Mouse (Mus musculus): Measurements from ENCODE around the gene Wfdc15b.

The Wfdc15b gene

GRCm38 (mm10) chr2:164180124-164180523, 41.3 kb downstream of the Wfdc15b start:
- no peak for DNase-seq (ENCODE audit: low read depth, low spot score)

DNA sequence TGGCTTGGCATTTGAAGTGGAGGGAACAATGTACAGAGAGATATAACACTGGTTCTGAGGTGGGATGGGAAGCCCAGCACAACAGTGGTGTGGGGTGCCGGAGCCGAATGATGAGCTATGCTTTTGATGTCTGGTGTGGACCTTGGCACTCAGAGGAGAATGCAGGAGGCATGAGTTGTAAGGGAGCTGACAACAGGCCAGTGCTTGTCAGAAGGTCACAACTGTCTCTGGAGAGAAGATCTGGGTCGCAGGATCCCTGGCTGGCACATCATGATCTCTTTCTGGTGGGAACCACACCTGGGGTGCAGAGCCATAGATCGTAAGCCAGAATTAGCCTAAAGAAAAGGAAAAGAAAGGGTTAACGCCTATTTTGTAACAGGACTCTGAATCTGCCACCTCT, 43.6 kb downstream of the Wfdc15b start:
- no peak for DNase-seq (ENCODE audit: low read depth, low spot score)

DNA sequence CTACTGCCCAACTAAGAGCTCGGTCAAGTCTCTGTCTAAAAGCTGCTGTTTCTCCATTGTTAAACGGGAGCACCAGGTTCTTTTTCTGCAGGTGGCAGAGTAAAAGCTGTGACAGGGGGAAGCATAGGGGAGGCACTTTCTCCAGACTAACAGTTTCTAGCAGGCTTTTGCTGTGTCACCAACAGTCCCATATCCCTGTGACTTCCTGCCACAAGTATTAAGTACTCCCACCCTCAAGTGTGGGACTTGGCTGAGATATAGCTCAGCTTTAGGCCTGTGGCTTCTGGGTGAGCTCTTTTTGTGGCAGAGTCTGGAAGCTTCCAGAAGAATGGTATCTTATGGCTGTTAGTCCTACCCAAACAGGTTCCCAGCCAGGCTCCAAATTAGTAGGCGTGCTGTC, 45.6 kb downstream of the Wfdc15b start:
- DNase-seq (ENCODE audit: low read depth, low spot score) = no peak

DNA sequence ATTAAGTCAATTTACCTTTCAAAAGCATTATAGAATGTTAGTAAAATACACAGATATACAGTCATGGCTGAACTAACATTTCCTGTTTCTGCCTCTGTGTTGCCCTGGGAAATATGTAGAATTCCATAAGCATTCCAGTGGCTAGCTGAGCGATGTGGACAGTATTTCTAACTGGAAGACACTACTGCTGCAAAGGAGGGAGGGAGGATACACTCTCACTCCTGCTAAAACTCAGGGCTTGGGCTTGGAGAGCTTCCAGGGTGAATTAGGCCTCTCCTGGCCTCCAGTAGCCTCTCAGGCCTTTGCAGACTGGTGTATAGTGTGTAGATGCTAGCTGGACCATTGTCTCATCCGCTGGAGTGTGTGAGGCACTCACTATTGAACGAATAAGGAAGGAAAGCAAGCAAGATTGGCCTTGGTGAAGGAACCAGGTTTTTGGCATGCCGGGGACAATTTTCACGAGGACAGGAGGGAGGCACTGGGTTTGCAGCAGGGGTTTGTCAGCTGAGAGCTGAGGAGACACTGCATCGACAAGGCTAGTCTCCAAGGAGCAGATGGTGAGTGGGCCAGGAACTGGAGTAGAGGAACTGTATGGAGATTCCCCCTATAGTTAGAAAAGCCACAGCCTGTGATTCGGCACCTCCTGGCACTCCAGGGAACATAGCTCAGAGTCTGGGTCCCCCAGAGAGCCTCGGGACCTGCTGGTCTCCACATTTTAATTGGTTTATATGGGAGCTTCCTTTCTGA, 46.6 kb downstream of the Wfdc15b start:
- DNase-seq (ENCODE audit: low read depth, low spot score) = no peak

- peak; percentile 50 for DNase-seq (ENCODE audit: low read depth, low spot score)
Observed at GRCm38 (mm10) chr2:164173394-164173793, 48.1 kb downstream of the Wfdc15b start.

- DNase-seq (ENCODE audit: low read depth, low spot score) = no peak
Observed at GRCm38 (mm10) chr2:164170902-164171301, 50.6 kb downstream of the Wfdc15b start, which contains the start of gene Kcns1. Gene Kcns1 (minus strand): TSS chr2:164171113.

GRCm38 (mm10) chr2:164170326-164170725, 51.1 kb downstream of the Wfdc15b start:
- DNase-seq (ENCODE audit: low read depth, low spot score) = no peak

- no peak for DNase-seq (ENCODE audit: low read depth, low spot score)
Observed at GRCm38 (mm10) chr2:164168571-164168946, 52.9 kb downstream of the Wfdc15b start.

GRCm38 (mm10) chr2:164167752-164168570, 53.5 kb downstream of the Wfdc15b start:
- no peak for DNase-seq (ENCODE audit: low read depth, low spot score)

- DNase-seq (ENCODE audit: low read depth, low spot score) = no peak
Observed at GRCm38 (mm10) chr2:164164941-164165340, 56.5 kb downstream of the Wfdc15b start.
